In genomic region chr14:75330621-75331020, GRCm38 (mm10) we compare ENCODE assay signal across 8 mouse cellular contexts. TPM values are rescaled to one million over a fixed set of nuclear protein-coding genes. Genes with fewer than 3 reads are reported as not detected.
A peak's percentile ranks its signal among the peaks of the same experiment; 100 is the strongest.
DNase-seq lines count a peak whose midpoint lies in the region; ATAC-seq and TF ChIP-seq lines count a peak whose summit lies in the region.

No protein-coding gene starts in this region.

- H3K4me3 ChIP-seq in heart, postnatal 0 days (ENCODE audit: low read depth, low read length) = no peak overlapping the region
- H3K4me3 ChIP-seq in small intestine, adult 2 months (ENCODE audit: low read depth, low read length) = no peak overlapping the region

- H3K4me1 ChIP-seq in heart, postnatal 0 days (ENCODE audit: control insufficient read depth, insufficient read depth) = no peaks in the 10 kb centered on the region
- H3K4me1 ChIP-seq in small intestine, adult 2 months (ENCODE audit: control insufficient read depth, insufficient read depth, insufficient read length, low read length) = no peaks in the 10 kb centered on the region

- no peak overlapping the region for H3K9ac ChIP-seq in heart, postnatal 0 days (replicated peaks; ENCODE audit: low read depth, low read length)

- H3K4me2 ChIP-seq in heart, postnatal 0 days (ENCODE audit: low read depth, low read length) = no peak overlapping the region

- ATAC-seq in heart, postnatal 0 days (ENCODE audit: insufficient read depth, low read depth) = no peak

- H3K36me3 ChIP-seq in heart, postnatal 0 days (replicated peaks; ENCODE audit: control insufficient read depth, insufficient read depth, low read length) = peaks cover 44% of the 10 kb centered on the region
- peaks cover 40% of the 10 kb centered on the region for H3K36me3 ChIP-seq in small intestine, adult 2 months (ENCODE audit: control insufficient read depth, insufficient read depth, low read length)

- DNase-seq in heart, postnatal 0 days (ENCODE audit: low spot score) = no peak
- DNase-seq in heart, adult 9 months (ENCODE audit: low spot score in 2 of 2) = no peak
- DNase-seq in ovary, postnatal 14 days (ENCODE audit: low spot score) = peak; percentile 3
- DNase-seq in ovary, postnatal 36 days (ENCODE audit: low spot score) = no peak
- DNase-seq in embryo, embryonic 9.5 days (ENCODE audit: extremely low spot score) = peak; percentile 19
- DNase-seq in Muller cell, postnatal 12 days (ENCODE audit: inconsistent ontology term) = no peak
- DNase-seq in heart, adult 11 months = no peak

- H3K27me3 ChIP-seq in heart, postnatal 0 days (ENCODE audit: control insufficient read depth, insufficient read depth, low read length) = no peaks in the 10 kb centered on the region
- no peaks in the 10 kb centered on the region for H3K27me3 ChIP-seq in small intestine, adult 2 months (ENCODE audit: control insufficient read depth, insufficient read depth, low read length)

- no peak for TF ChIP-seq POLR2A in small intestine, adult 2 months (IDR thresholded peaks at IDR 0.05; ENCODE audit: low read depth, low read length)

- 88% methylated on average over 6 of the region's 6 CpGs for WGBS in heart, postnatal 0 days
- WGBS in small intestine, adult 2 months = 94% methylated on average over 6 of the region's 6 CpGs

- no peak for TF ChIP-seq EP300 in heart, postnatal 0 days (IDR thresholded peaks at IDR 0.05; ENCODE audit: low read depth)

- no peaks in the 10 kb centered on the region for H3K9me3 ChIP-seq in heart, postnatal 0 days (replicated peaks; ENCODE audit: control insufficient read depth, low read length)

- peak; percentile 43 for TF ChIP-seq CTCF in heart, postnatal 0 days (IDR thresholded peaks at IDR 0.05; ENCODE audit: low read depth)
- TF ChIP-seq CTCF in small intestine, adult 2 months (IDR thresholded peaks at IDR 0.05; ENCODE audit: extremely low read depth, insufficient read length, insufficient replicate concordance, low read depth, low read length) = peak; percentile 40; the same call in 1 of the 2 replicates

- no peak overlapping the region for H3K27ac ChIP-seq in heart, postnatal 0 days (ENCODE audit: low read depth)
- no peak overlapping the region for H3K27ac ChIP-seq in small intestine, adult 2 months (ENCODE audit: insufficient read depth, low read depth, low read length)

RNA-seq across cellular contexts. Expression of gene Zc3h13, which starts 46.4 kb away (rescaled TPM):
- total RNA-seq in heart, postnatal 0 days (2014; rRNA removed; ENCODE audit: low replicate concordance) = 3.8 and 8.6 TPM in 2 replicates
- 16.7 and 17.4 TPM in 2 replicates for polyA plus RNA-seq in heart, postnatal 0 days (2015; fragmentation: Nextera tagmentation; extraction: Ambion mirVana)
- 6.6 and 11.9 TPM in 2 replicates for polyA plus RNA-seq in small intestine, adult 2 months (2012; rRNA removed)

Comparison
In these comparisons a context has a peak if more than half of its experiments do, and no peak if none do; other contexts are left out.
1. DNase-seq: peak in ovary, postnatal 14 days (single experiment) and embryo, embryonic 9.5 days (single experiment); none in heart, postnatal 0 days (single experiment), heart, adult 9 months (0 of 2), ovary, postnatal 36 days (single experiment), Muller cell, postnatal 12 days (single experiment) and heart, adult 11 months (single experiment).